Mouse (Mus musculus) natural killer cell, adult 2 months (primary cell): ENCODE measurements around the gene Acsbg1.

ENCODE experiments used
- DNase-seq, 2 experiments: peaks; one replicate each; pipeline ENCODE4 v3.0.0; 2022; ENCODE audit warnings: low spot score in 2 of 2

The Acsbg1 gene

GRCm38 (mm10) chr9:54668455-54668854 lies 6.8 kb upstream of the Acsbg1 start:
- no peak for DNase-seq

GRCm38 (mm10) chr9:54666116-54666515 lies 4.4 kb upstream of the Acsbg1 start:
- no peak for DNase-seq

DNA sequence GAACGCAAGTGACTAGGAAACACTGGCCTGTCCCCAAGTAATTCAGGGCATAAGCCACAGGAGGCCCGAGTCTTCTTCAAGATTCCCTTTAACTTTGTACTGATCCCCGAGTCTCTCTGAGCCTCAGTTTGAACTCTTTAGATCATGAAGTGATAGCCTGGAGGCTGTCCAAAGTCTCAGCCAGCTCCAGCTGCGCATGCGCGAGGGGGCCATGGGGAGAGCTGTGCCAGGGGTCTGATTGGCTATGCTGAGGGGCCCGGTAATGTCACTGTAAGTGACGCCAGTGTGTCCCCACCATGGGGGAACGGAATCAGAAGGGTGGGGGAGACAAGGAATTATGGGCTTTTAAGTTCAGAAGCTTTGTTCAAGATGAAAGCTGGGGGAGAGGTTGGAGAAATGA lies 2.7 kb upstream of the Acsbg1 start:
- DNase-seq = no peak

DNA sequence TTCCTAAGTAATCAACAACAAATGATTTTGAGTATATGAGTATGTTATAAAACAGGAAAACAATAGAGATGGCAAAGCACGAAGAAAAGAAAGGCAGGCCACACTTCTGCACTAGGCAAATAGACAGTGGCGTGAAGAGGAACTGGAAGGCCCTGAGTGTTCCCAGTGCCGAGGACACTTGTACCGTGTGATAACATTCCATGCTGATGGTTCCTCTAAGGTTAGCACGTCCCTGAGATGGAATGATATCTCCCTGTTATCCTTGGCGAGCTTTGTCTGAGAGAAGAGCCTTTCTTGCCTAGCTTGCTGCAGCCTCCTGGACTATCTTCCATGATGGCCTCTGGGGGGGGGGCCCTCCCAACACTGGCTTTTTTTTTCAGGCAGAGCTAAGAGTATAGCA lies 2.9 kb downstream of the Acsbg1 start:
- no peak for DNase-seq

- no peak for DNase-seq
These were observed 5.3 kb downstream of the Acsbg1 start for GRCm38 (mm10) chr9:54656402-54656801.

- no peak for DNase-seq
These were observed 5.8 kb downstream of the Acsbg1 start for GRCm38 (mm10) chr9:54655846-54656245.

- no peak for DNase-seq
These were observed 8.9 kb downstream of the Acsbg1 start for GRCm38 (mm10) chr9:54652778-54653177.

DNA sequence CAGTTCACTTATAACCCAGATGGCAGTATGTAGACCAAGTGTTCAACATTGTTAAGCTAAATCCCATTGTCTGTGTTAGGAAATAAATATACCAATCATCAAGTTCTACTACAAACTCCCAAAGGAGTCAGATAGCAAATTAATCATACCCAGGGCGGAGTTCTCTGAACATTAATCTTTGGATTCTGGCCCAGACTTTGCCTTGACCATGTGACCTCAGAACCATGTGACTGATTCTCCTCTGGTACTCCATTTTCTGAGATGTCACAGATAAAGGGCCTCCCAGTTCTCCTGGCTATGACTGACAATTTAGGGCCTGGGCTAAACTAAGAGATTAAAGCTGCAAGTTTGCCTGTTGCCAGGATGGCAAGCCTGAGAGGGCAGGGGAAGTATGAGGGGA lies 12.3 kb downstream of the Acsbg1 start:
- no peak for DNase-seq

DNA sequence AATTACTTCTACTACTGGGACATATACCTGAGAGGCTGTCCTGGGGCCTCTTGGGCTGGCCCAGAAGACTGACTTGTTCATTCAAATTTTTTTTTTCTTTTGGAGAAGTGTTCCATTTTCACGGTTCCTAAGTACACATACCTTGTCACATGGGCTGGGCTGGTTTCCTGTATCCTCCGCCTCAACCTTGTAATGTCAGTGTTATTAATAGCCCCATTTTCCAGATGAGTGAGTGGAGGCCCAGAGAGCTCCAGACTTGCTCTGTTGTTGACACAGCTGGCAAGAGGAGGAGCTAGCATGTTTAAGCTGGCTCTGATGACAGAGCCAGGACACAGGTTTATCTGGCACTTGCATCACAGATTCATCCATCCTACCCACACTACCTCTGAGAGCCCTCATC lies 14.2 kb downstream of the Acsbg1 start:
- DNase-seq = no peak

- no peak for DNase-seq
These were observed 15.4 kb downstream of the Acsbg1 start for GRCm38 (mm10) chr9:54646252-54646651.

- no peak for DNase-seq
These were observed 16.1 kb downstream of the Acsbg1 start for GRCm38 (mm10) chr9:54645530-54645929.

DNA sequence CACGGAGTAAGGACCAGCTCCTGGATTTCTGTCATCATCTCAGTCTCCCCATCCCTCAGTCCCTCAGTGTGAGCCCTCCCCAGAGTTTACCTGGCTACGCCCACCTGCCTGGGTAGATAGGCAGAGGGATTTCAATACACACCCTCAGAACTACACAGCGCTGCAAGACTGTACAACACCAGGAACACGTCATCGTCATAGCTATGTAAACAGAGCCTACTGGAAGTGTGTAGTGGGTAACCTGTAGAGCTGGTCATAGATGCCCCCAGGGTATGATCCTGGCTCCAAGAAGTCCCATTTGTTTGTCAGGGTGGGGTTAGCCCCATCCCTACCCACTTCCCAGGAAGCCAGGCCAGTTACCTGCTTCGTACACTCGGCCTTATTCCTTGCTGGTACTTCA lies 18.5 kb downstream of the Acsbg1 start:
- no peak for DNase-seq

GRCm38 (mm10) chr9:54642556-54642955 lies 19.1 kb downstream of the Acsbg1 start:
- peak; percentile 67 to 71 for DNase-seq

GRCm38 (mm10) chr9:54642149-54642548 lies 19.5 kb downstream of the Acsbg1 start:
- no peak for DNase-seq

DNA sequence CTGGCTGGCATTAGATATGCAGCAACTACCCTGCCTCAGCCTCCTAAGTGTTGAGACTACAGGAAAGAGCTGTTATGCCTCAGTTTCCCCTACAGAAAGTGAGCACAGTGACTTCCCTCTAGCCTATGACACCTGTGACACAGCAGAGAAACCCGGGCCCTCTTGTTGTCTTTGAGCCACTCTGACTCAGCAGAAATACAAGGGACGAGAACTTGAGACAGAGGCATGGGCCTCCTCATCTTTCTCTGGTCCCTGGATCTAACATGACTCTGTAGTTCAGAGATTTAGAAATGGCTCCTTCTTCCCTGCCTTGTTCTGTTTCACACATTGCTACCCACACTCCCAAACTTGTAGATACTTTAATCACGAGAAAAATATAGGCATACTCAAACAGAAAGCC lies 20.1 kb downstream of the Acsbg1 start:
- no peak for DNase-seq

GRCm38 (mm10) chr9:54639192-54639591 lies 22.5 kb downstream of the Acsbg1 start:
- no peak for DNase-seq

DNA sequence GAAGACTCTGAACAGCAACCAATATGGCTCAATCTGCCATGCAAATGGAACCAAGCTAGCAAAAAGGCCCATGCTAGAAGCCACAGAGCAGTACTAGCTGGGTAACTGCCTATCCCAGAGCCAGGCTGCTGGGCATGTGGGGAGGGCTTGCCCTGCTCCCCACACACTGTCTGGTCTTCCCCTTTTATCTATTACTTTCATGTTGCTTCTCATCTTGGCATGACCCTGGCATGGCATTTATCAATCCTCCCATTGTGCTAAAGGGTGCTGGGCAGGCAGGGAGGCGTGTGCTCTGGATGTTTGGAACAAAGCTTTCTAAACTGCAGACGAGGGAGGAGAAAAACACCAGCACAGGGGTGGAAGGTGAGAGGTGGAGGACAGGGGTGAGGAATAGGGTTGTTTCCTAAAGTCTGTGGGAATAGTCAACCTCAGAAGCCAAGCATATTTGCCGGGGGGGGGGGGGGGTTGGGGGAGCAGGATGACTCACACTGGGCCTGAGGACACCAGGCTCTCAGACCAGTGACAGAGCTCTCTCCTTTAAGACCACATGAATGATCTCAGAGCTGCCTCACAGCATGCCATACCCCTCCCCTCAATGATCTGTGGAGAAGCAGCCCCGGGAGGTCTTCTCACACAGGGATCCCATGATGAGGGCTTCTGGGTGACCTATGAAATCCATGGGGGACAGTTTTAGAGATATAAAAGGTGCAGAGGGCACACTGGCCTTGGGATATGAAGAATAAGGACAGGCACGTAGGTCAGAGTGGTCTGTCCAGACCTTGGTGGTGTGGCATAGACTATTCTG lies 24.0 kb downstream of the Acsbg1 start:
- no peak for DNase-seq

DNA sequence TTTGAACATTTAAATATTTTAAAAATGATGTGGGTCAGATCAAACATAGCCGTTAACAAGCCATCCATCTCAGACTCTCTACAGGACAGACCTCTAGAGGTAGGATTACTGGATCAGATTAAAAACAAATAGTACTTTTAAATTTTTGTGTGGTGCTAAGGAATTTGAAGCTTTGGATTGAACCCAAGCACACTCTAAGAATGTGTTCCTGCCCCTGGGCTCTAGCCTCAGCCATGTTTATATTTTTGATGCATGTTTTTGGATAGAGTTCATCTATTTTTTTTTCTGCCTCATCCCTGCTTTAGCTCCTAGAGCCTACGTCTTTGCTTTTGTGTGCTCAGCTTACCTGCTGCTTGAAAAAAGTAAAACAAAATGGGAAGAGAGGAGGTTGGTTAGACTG lies 28.3 kb downstream of the Acsbg1 start:
- no peak for DNase-seq

DNA sequence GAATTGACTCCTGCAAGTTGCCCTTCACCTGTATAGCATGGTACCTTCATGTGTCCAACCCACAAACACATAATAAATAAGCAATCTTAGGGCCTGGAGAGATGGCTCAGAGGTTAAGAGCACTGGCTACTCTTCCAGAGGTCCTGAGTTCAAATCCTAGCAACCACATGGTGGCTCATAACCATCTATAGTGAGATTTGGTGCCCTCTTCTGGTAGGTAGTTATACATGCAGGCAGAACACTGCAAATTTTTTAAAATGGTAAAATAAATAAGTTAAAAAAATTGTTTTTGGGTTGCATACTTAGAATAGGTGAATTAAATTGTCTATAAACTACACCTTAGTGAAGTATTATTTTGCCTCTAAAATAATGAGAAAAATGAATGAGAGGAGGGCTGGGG lies 30.8 kb downstream of the Acsbg1 start:
- no peak for DNase-seq

- no peak for DNase-seq
These were observed 31.9 kb downstream of the Acsbg1 start for GRCm38 (mm10) chr9:54629613-54630261.

- DNase-seq = no peak
These were observed 32.9 kb downstream of the Acsbg1 start for GRCm38 (mm10) chr9:54628752-54629151.

- DNase-seq = no peak
These were observed 34.4 kb downstream of the Acsbg1 start for GRCm38 (mm10) chr9:54627240-54627639.

GRCm38 (mm10) chr9:54614182-54614850 lies 47.4 kb downstream of the Acsbg1 start:
- DNase-seq = peak; percentile 22 to 27
